Mouse (Mus musculus) bone marrow macrophage, adult 2 months (primary cell): ENCODE measurements at regions not wholly inside any gene's neighbourhood (a gene's known extent, or its start where the extent isn't known, plus 50 kb on each side); places are given as distances from the start of the nearest gene placed in this dataset.

Experiments used
- CTCF ChIP-seq: IDR thresholded peaks from 2 replicates; pipeline ENCODE4 v1.5.1; 2012; ENCODE audit warnings: low read depth, mild to moderate bottlenecking, low read length, moderate library complexity
- POLR2A ChIP-seq: IDR thresholded peaks from 2 replicates; pipeline ENCODE4 v1.6.1; 2012; ENCODE audit warnings: mild to moderate bottlenecking, low read depth, low read length, borderline replicate concordance

DNA sequence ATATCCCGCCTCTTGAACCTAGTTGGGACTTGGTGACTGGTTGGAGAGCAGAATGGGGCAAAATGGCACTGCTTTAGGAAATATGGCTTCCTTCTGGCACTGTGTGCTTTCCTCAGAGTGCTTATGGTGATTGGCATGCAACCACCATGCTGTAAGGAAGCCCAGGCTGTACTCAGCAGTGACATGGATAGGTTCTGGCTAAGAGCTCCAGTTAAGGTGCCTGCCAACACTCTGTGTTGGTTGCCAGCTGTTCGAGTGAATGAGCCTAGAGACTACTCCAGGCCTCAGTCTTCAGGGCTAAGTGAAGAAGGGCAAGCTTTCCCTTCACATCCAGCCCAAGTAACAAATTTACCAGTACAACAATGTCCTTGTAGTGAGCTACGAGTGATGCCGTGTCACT lies 301.9 kb downstream of the Otol1 start:
- no peak for TF ChIP-seq POLR2A
- TF ChIP-seq CTCF: no peak
